In the genomic region with DNA sequence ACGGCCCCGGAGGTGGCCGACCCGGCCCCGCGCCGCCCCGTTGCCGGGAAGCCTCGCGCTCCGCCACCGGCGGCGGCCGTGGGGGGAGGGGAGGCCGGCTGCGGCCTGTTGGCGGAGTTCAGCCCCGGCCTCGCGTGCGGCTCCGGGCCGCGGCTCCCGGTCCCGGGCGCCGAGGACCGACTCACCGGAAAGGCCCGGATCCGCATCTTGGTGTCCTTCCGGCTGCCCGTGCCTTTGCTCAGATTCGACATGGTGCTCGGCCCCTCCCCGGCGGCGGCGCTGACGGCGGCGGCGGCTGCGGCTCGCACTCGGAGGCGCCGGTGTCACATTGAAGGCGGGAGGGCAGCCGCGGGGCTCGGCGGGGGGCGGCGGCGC, we compare ENCODE assay signal across 8 mouse cellular contexts. TPM values are rescaled to one million over a fixed set of nuclear protein-coding genes. Genes with fewer than 3 reads are reported as not detected.
DNase-seq lines count a peak whose midpoint lies in the region; ATAC-seq and TF ChIP-seq lines count a peak whose summit lies in the region.

No protein-coding gene starts in this region.

- TF ChIP-seq CTCF in intestine, postnatal 0 days (IDR thresholded peaks at IDR 0.05; ENCODE audit: low read depth): no peak

- H3K4me1 ChIP-seq in intestine, postnatal 0 days (replicated peaks; ENCODE audit: control insufficient read depth, insufficient read depth, low read length): no peaks in the 10 kb centered on the region; the same call in none of the 2 replicates
- H3K4me1 ChIP-seq in limb, embryonic 14.5 days (ENCODE audit: control insufficient read depth, insufficient read depth, low read length): peaks cover 14% of the 10 kb centered on the region
- peaks cover 29% of the 10 kb centered on the region for H3K4me1 ChIP-seq in midbrain, embryonic 14.5 days (ENCODE audit: control insufficient read depth, insufficient read depth, low read length)

- DNase-seq in heart, adult 18-20 months: peak; percentile 71 to 75
- no peak for DNase-seq in heart, adult 11 months
- peak; percentile 82 for DNase-seq in cerebellum, adult 9-10 months
- DNase-seq in frontal cortex, postnatal 25 days (ENCODE audit: low spot score in 2 of 2): peak; percentile 45 to 54
- peak; percentile 50 for DNase-seq in limb, embryonic 14.5 days (ENCODE audit: low spot score)
- DNase-seq in midbrain, embryonic 14.5 days: peak; percentile 80
- peak; percentile 66 to 70 for DNase-seq in spleen, adult 18-20 months

- 0% methylated on average over 27 of the region's 59 CpGs for WGBS in intestine, postnatal 0 days
- 0% methylated on average over 8 of the region's 59 CpGs for WGBS in limb, embryonic 14.5 days
- under 1% methylated on average over 49 of the region's 59 CpGs for WGBS in midbrain, embryonic 14.5 days

- H3K27ac ChIP-seq in intestine, postnatal 0 days (ENCODE audit: low read depth, low read length): peak overlapping the region; percentile 99
- peak overlapping the region; percentile 98 for H3K27ac ChIP-seq in limb, embryonic 14.5 days (replicated peaks; ENCODE audit: low read depth, low read length)
- H3K27ac ChIP-seq in midbrain, embryonic 14.5 days (replicated peaks; ENCODE audit: low read depth, low read length): peak overlapping the region; percentile 99

- H3K4me3 ChIP-seq in intestine, postnatal 0 days (ENCODE audit: low read depth, low read length): peak overlapping the region; percentile 96
- H3K4me3 ChIP-seq in limb, embryonic 14.5 days (replicated peaks; ENCODE audit: low read length): peak overlapping the region; percentile 97
- H3K4me3 ChIP-seq in midbrain, embryonic 14.5 days (replicated peaks; ENCODE audit: low read depth, low read length): peak overlapping the region; percentile 95

- peak overlapping the region; percentile 67 for H3K4me2 ChIP-seq in intestine, postnatal 0 days (replicated peaks; ENCODE audit: low read depth)
- peak overlapping the region; percentile 75 for H3K4me2 ChIP-seq in limb, embryonic 14.5 days (replicated peaks; ENCODE audit: low read depth, low read length, severe bottlenecking)
- peak overlapping the region; percentile 93 for H3K4me2 ChIP-seq in midbrain, embryonic 14.5 days (ENCODE audit: low read length)

- no peaks in the 10 kb centered on the region for H3K27me3 ChIP-seq in intestine, postnatal 0 days (replicated peaks; ENCODE audit: control insufficient read depth, insufficient read depth, low read length)
- no peaks in the 10 kb centered on the region for H3K27me3 ChIP-seq in limb, embryonic 14.5 days (ENCODE audit: control insufficient read depth, insufficient read depth, low read length)
- H3K27me3 ChIP-seq in midbrain, embryonic 14.5 days (ENCODE audit: control insufficient read depth, insufficient read depth, low read length): no peaks in the 10 kb centered on the region

- peak; percentile 65; the same call in 1 of the 2 replicates for ATAC-seq in intestine, postnatal 0 days
- peak; percentile 1; the same call in 1 of the 2 replicates for ATAC-seq in limb, embryonic 14.5 days (ENCODE audit: low FRiP score, low read depth)
- ATAC-seq in midbrain, embryonic 14.5 days (ENCODE audit: low FRiP score, low TSS enrichment): peak; percentile 38

- no peak for TF ChIP-seq POLR2A in limb, embryonic 14.5 days (IDR thresholded peaks at IDR 0.05; ENCODE audit: borderline replicate concordance, extremely low read depth, insufficient read depth, insufficient read length)

- H3K9me3 ChIP-seq in intestine, postnatal 0 days (ENCODE audit: control insufficient read depth): no peaks in the 10 kb centered on the region
- H3K9me3 ChIP-seq in limb, embryonic 14.5 days (ENCODE audit: control insufficient read depth, low read length): no peaks in the 10 kb centered on the region
- H3K9me3 ChIP-seq in midbrain, embryonic 14.5 days (ENCODE audit: control insufficient read depth, low read length): no peaks in the 10 kb centered on the region

- H3K9ac ChIP-seq in intestine, postnatal 0 days (ENCODE audit: low read depth, low read length): peak overlapping the region; percentile 97
- H3K9ac ChIP-seq in limb, embryonic 14.5 days (ENCODE audit: low read depth, low read length, severe bottlenecking): peak overlapping the region; percentile 98
- peak overlapping the region; percentile 98 for H3K9ac ChIP-seq in midbrain, embryonic 14.5 days (replicated peaks; ENCODE audit: low read length)

- H3K36me3 ChIP-seq in intestine, postnatal 0 days (ENCODE audit: control insufficient read depth, insufficient read depth): no peaks in the 10 kb centered on the region
- no peaks in the 10 kb centered on the region for H3K36me3 ChIP-seq in limb, embryonic 14.5 days (ENCODE audit: control insufficient read depth, insufficient read depth, low read length)
- H3K36me3 ChIP-seq in midbrain, embryonic 14.5 days (ENCODE audit: control insufficient read depth, insufficient read depth, low read length): no peaks in the 10 kb centered on the region

RNA-seq across cellular contexts. Expression of a gene that starts 0.2 kb away (rescaled TPM):
- 100 to 1,000 TPM; 136 to 139 TPM for total RNA-seq in heart, adult 18-20 months (2021)
- polyA plus RNA-seq in intestine, postnatal 0 days (2015; fragmentation: Nextera tagmentation; extraction: Ambion mirVana): 31.8 and 37.6 TPM in 2 replicates
- 46.1 and 62.1 TPM in 2 replicates for polyA plus RNA-seq in limb, embryonic 14.5 days (2012; rRNA removed)
- 61.7 and 63.8 TPM in 2 replicates for polyA plus RNA-seq in limb, embryonic 14.5 days (2014; fragmentation: Nextera tagmentation; extraction: Ambion mirVana)
- polyA plus RNA-seq in midbrain, embryonic 14.5 days (2014; fragmentation: Nextera tagmentation; extraction: Ambion mirVana): 62.5 and 68.4 TPM in 2 replicates

Comparison
In these comparisons a context has a peak if more than half of its experiments do, and no peak if none do; other contexts are left out.
1. ATAC-seq: peak in every context shown above with its lines; median percentile 65 in intestine, postnatal 0 days; 38 in midbrain, embryonic 14.5 days; 1 in limb, embryonic 14.5 days.